ENCODE assay signal across 8 mouse cellular contexts in the genomic region with DNA sequence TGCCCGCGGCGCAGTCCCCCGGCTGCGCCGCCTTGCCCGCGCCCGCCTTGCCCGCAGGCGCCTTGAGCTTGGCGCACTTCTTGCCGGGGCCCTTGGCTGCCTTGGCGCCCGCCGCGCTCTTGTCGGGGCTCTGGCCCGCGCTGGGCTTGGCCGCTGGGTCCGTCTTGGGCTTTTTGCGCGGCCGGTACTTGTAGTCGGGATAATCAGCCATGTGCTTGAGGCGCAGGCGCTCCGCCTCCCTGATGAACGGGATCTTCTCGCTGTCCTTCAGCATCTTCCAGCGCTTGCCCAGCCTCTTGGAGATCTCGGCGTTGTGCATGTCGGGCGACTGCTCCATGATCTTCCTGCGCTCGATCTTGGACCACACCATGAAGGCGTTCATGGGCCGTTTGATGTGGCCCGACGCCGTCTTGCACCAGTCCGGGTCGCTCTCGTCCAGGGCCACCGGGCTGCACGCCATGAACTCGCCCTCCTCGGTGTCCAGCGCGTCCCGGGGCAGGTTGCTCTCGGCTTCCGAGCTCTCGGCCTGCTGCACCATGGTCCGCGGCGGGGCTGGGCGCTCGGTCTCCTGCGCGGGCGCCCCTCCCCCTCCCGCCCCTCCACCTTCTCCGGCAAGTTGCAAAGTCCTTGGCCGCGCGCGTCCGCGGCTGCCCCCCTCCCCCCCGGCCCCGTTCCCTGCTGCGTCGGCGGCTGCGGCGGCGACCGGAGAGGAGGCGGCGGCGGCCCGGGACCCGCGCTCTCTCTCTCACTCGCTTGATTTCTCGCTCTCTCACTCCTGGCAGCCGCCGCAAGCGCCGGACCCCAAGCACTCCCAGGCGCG. TPM values are rescaled to one million over a fixed set of nuclear protein-coding genes. Genes with fewer than 3 reads are reported as not detected.
DNase-seq lines count a peak whose midpoint lies in the region; ATAC-seq and TF ChIP-seq lines count a peak whose summit lies in the region.

Gene Sox11, minus strand, starts transcription at position 704 of the 820 bp plus-strand sequence.

- peak within 1 kb of the TSS; percentile 76 for H3K4me3 ChIP-seq in heart, embryonic 10.5 days
- peak within 1 kb of the TSS; percentile 95 for H3K4me3 ChIP-seq in embryonic facial prominence, embryonic 12.5 days
- peak within 1 kb of the TSS; percentile 72 for H3K4me3 ChIP-seq in heart, embryonic 16.5 days (ENCODE audit: low read length)
- H3K4me3 ChIP-seq in liver, postnatal 0 days (ENCODE audit: low read depth, low read length), result peak within 1 kb of the TSS; percentile 44

- WGBS in heart, embryonic 10.5 days, result under 1% methylated on average over 94 of the region's 95 CpGs
- WGBS in embryonic facial prominence, embryonic 12.5 days, result under 1% methylated on average over 93 of the region's 95 CpGs
- under 1% methylated on average over 91 of the region's 95 CpGs for WGBS in heart, embryonic 16.5 days
- WGBS in liver, postnatal 0 days (ENCODE audit: insufficient replicate concordance), result under 1% methylated on average over 89 of the region's 95 CpGs

- no peaks in the 10 kb centered on the region for H3K9me3 ChIP-seq in heart, embryonic 10.5 days
- no peaks in the 10 kb centered on the region for H3K9me3 ChIP-seq in embryonic facial prominence, embryonic 12.5 days
- no peaks in the 10 kb centered on the region for H3K9me3 ChIP-seq in heart, embryonic 16.5 days (replicated peaks; ENCODE audit: control insufficient read depth, low read length)
- no peaks in the 10 kb centered on the region for H3K9me3 ChIP-seq in liver, postnatal 0 days (ENCODE audit: low read length)

- H3K4me2 ChIP-seq in embryonic facial prominence, embryonic 12.5 days (replicated peaks), result peak within 1 kb of the TSS; percentile 57
- peak within 1 kb of the TSS; percentile 75 for H3K4me2 ChIP-seq in heart, embryonic 16.5 days (ENCODE audit: low read depth, low read length)
- peak within 1 kb of the TSS; percentile 62 for H3K4me2 ChIP-seq in liver, postnatal 0 days (ENCODE audit: low read depth, low read length)

- H3K27ac ChIP-seq in heart, embryonic 10.5 days, result peak within 1 kb of the TSS; percentile 95
- H3K27ac ChIP-seq in embryonic facial prominence, embryonic 12.5 days, result peak within 1 kb of the TSS; percentile 99
- peak within 1 kb of the TSS; percentile 94 for H3K27ac ChIP-seq in heart, embryonic 16.5 days (ENCODE audit: low read length)
- no peak within 1 kb of the TSS for H3K27ac ChIP-seq in liver, postnatal 0 days (ENCODE audit: low read depth)

- H3K4me1 ChIP-seq in heart, embryonic 10.5 days, result peaks cover 7% of the 10 kb centered on the region; the same call in 1 of the 2 replicates
- H3K4me1 ChIP-seq in embryonic facial prominence, embryonic 12.5 days, result peaks cover 22% of the 10 kb centered on the region
- H3K4me1 ChIP-seq in heart, embryonic 16.5 days (ENCODE audit: control insufficient read depth, insufficient read depth, low read length), result no peaks in the 10 kb centered on the region; the same call in 1 of the 2 replicates
- peaks cover 11% of the 10 kb centered on the region; the same call in 1 of the 2 replicates for H3K4me1 ChIP-seq in liver, postnatal 0 days (ENCODE audit: insufficient read depth)

- H3K36me3 ChIP-seq in heart, embryonic 10.5 days, result no peaks in the 10 kb centered on the region
- peaks cover 9% of the 10 kb centered on the region; the same call in 1 of the 2 replicates for H3K36me3 ChIP-seq in embryonic facial prominence, embryonic 12.5 days
- no peaks in the 10 kb centered on the region for H3K36me3 ChIP-seq in heart, embryonic 16.5 days (ENCODE audit: control insufficient read depth, insufficient read depth)
- H3K36me3 ChIP-seq in liver, postnatal 0 days (replicated peaks; ENCODE audit: insufficient read depth, low read length), result no peaks in the 10 kb centered on the region

- no peak for TF ChIP-seq CTCF in liver, postnatal 0 days (IDR thresholded peaks at IDR 0.05; ENCODE audit: low read depth)

- H3K27me3 ChIP-seq in heart, embryonic 10.5 days (ENCODE audit: insufficient read depth, poor library complexity, severe bottlenecking), result no peaks in the 10 kb centered on the region
- no peaks in the 10 kb centered on the region for H3K27me3 ChIP-seq in embryonic facial prominence, embryonic 12.5 days
- H3K27me3 ChIP-seq in heart, embryonic 16.5 days (ENCODE audit: control insufficient read depth, insufficient read depth, low read length), result no peaks in the 10 kb centered on the region
- H3K27me3 ChIP-seq in liver, postnatal 0 days (ENCODE audit: insufficient read depth, low read length), result peaks cover 69% of the 10 kb centered on the region

- no peak for TF ChIP-seq EP300 in liver, postnatal 0 days (IDR thresholded peaks at IDR 0.05; ENCODE audit: low read depth)

- H3K9ac ChIP-seq in embryonic facial prominence, embryonic 12.5 days, result peak within 1 kb of the TSS; percentile 99
- peak within 1 kb of the TSS; percentile 81 for H3K9ac ChIP-seq in heart, embryonic 16.5 days (ENCODE audit: low read length)
- H3K9ac ChIP-seq in liver, postnatal 0 days (replicated peaks), result no peak within 1 kb of the TSS

- peak; percentile 45 for ATAC-seq in embryonic facial prominence, embryonic 12.5 days (ENCODE audit: insufficient number of reproducible peaks, insufficient read depth, low FRiP score, low TSS enrichment)
- ATAC-seq in heart, embryonic 16.5 days (replicated peaks; ENCODE audit: extremely low read depth, insufficient read depth, low FRiP score), result peak; percentile 37
- ATAC-seq in liver, postnatal 0 days, result no peak
- no peak for ATAC-seq in granulocyte monocyte progenitor cell, adult 5-6 weeks (replicated peaks; ENCODE audit: poor library complexity, severe bottlenecking)

- peak; percentile 84 for DNase-seq in heart, embryonic 10.5 days (ENCODE audit: low spot score)
- no peak for DNase-seq in heart, adult 9 months (ENCODE audit: low spot score in 2 of 2)
- peak; percentile 35 to 53 for DNase-seq in layer of hippocampus, adult 8-10 months (ENCODE audit: low spot score in 2 of 2)
- peak; percentile 27 for DNase-seq in liver, postnatal 0 days
- DNase-seq in right cerebral cortex, postnatal 36 days (ENCODE audit: low spot score in 2 of 2), result peak; percentile 42 to 58

RNA-seq across cellular contexts. Expression of gene Sox11, which starts in this region (rescaled TPM):
- polyA plus RNA-seq in heart, embryonic 10.5 days (2016; fragmentation: Nextera tagmentation; extraction: Ambion mirVana), result 32.0 and 73.8 TPM in 2 replicates
- 246 and 250 TPM in 2 replicates for polyA plus RNA-seq in embryonic facial prominence, embryonic 12.5 days (2016; fragmentation: Nextera tagmentation; extraction: Ambion mirVana)
- 11.7 and 12.1 TPM in 2 replicates for polyA plus RNA-seq in heart, embryonic 16.5 days (2015; fragmentation: Nextera tagmentation; extraction: Ambion mirVana)
- total RNA-seq in layer of hippocampus, adult 8-10 months (2022), result 10 to 100 TPM in 3 of 4 experiments, 1 to 10 TPM in 1; 9.1 to 15.7 (median 11.9) TPM
- 0.48 and 0.54 TPM in 2 replicates for polyA plus RNA-seq in liver, postnatal 0 days (2015; fragmentation: Nextera tagmentation; extraction: Ambion mirVana)
- not detected in 2 replicates for total RNA-seq in granulocyte monocyte progenitor cell, adult 5-6 weeks (2014; fragmentation: Nextera tagmentation)
- total RNA-seq in granulocyte monocyte progenitor cell, adult 5-6 weeks (2017), result not detected in 2 replicates

Comparison
In these comparisons a context has a peak if more than half of its experiments do, and no peak if none do; other contexts are left out.
1. RNA of gene Sox11 (total RNA-seq): 9.1 to 15.7 TPM in layer of hippocampus, adult 8-10 months; not detected in granulocyte monocyte progenitor cell, adult 5-6 weeks; every median in the first group is over 10 times any median in the second.
2. DNase-seq: peak in heart, embryonic 10.5 days (single experiment), layer of hippocampus, adult 8-10 months (2 of 2) and right cerebral cortex, postnatal 36 days (2 of 2); none in heart, adult 9 months (0 of 2).
3. Peak in DNase-seq, H3K4me3 ChIP-seq and H3K4me2 ChIP-seq in liver, postnatal 0 days; RNA of the gene not detected or under 1 TPM.
4. H3K4me3 ChIP-seq: peak in every context shown above with its lines; median percentile 95 in embryonic facial prominence, embryonic 12.5 days; 76 in heart, embryonic 10.5 days; 72 in heart, embryonic 16.5 days; 44 in liver, postnatal 0 days.
5. ATAC-seq: peak in embryonic facial prominence, embryonic 12.5 days (single experiment) and heart, embryonic 16.5 days (single experiment); none in liver, postnatal 0 days (single experiment) and granulocyte monocyte progenitor cell, adult 5-6 weeks (single experiment).
6. Peak in every context shown above with its lines, with median percentiles within 50 percentile points of each other: H3K4me2 ChIP-seq.